Mouse (Mus musculus) neural tube, embryonic 13.5 days (tissue): ENCODE data around the gene Dlgap1. TPM values are rescaled to one million over a fixed set of nuclear protein-coding genes. Genes with fewer than 3 reads are reported as not detected.

ENCODE experiments used
- ATAC-seq: fragments of 200-750 bp; cut with Nextera tagmentation; 2 replicates; pipeline ENCODE4 v1.8.0; 2017; ENCODE audit warnings: low read depth, mild to moderate bottlenecking, moderate TSS enrichment, moderate library complexity
- H3K27ac ChIP-seq: fragments of 300-500 bp; sonication (generic); replicated peaks from 2 replicates; pipeline ENCODE4 v1.5.1; 2015; ENCODE audit warnings: moderate library complexity, mild to moderate bottlenecking, inconsistent platforms
- H3K27me3 ChIP-seq: fragments of 300-500 bp; sonication (generic); 2 replicates; pipeline ENCODE4 v1.6.1; 2015; ENCODE audit warnings: mild to moderate bottlenecking, inconsistent platforms
- H3K36me3 ChIP-seq: fragments of 300-500 bp; sonication (generic); 2 replicates; pipeline ENCODE4 v1.6.1; 2015; ENCODE audit warnings: mild to moderate bottlenecking, inconsistent platforms
- H3K4me1 ChIP-seq: fragments of 300-500 bp; sonication (generic); replicated peaks from 2 replicates; pipeline ENCODE4 v1.6.1; 2015; ENCODE audit warnings: inconsistent platforms
- H3K4me2 ChIP-seq: fragments of 300-500 bp; sonication (generic); 2 replicates; pipeline ENCODE4 v1.6.1; 2015; ENCODE audit warnings: inconsistent platforms, mild to moderate bottlenecking, moderate library complexity
- H3K4me3 ChIP-seq: fragments of 300-500 bp; sonication (generic); 2 replicates; pipeline ENCODE4 v1.5.1; 2015; ENCODE audit warnings: mild to moderate bottlenecking, inconsistent platforms
- H3K9ac ChIP-seq: fragments of 300-500 bp; sonication (generic); 2 replicates; pipeline ENCODE4 v1.6.1; 2015; ENCODE audit warnings: moderate library complexity, mild to moderate bottlenecking, inconsistent platforms
- H3K9me3 ChIP-seq: fragments of 300-500 bp; sonication (generic); 2 replicates; pipeline ENCODE4 v1.6.1; 2016; ENCODE audit warnings: inconsistent platforms
- WGBS: fragments of 180-500 bp; shearing (Covaris S2); methylation state at CpG from one replicate; pipeline ENCODE4 v1.1.7; 2015; 5-methylcytosine and 5-hydroxymethylcytosine counted together
- polyA plus RNA-seq: library from polyadenylated mRNA; unstranded; fragments of >200 nt; fragmentation: Nextera tagmentation; extraction: Ambion mirVana; gene quantifications from 2 replicates; pipeline ENCODE4 v1.2.1, GENCODE M21; 2015

Gene Dlgap1
- polyA plus RNA-seq, 1 experiment from 2014 or later, result 19.2 TPM

- Histone ChIP-seq H3K9me3 (no peaks in the 10 kb centered on the region), H3K9ac (peak overlapping the region; percentile 83), H3K27me3 (peaks cover 33% of the 10 kb centered on the region), H3K27ac (peak overlapping the region; percentile 91), H3K4me1 (peaks cover 66% of the 10 kb centered on the region), H3K4me2 (peak overlapping the region; percentile 98), H3K4me3 (peak overlapping the region; percentile 64), H3K36me3 (no peaks in the 10 kb centered on the region)
- WGBS, result under 1% methylated on average over 40 of the region's 40 CpGs
- ATAC-seq, result peak; percentile 21
Measured at GRCm38 (mm10) chr17:70850233-70850995, 881.5 kb downstream of the Dlgap1 start.

GRCm38 (mm10) chr17:70850996-70851991 lies 882.4 kb downstream of the Dlgap1 start:
- Histone ChIP-seq H3K4me2 (peak overlapping the region; percentile 98), H3K36me3 (no peaks in the 10 kb centered on the region), H3K9ac (peak overlapping the region; percentile 83), H3K27ac (peak overlapping the region; percentile 91), H3K27me3 (peaks cover 33% of the 10 kb centered on the region), H3K9me3 (no peaks in the 10 kb centered on the region), H3K4me1 (peaks cover 57% of the 10 kb centered on the region), H3K4me3 (peak overlapping the region; percentile 64)
- under 1% methylated on average over 54 of the region's 54 CpGs for WGBS
- ATAC-seq, result peak; percentile 61

GRCm38 (mm10) chr17:70852011-70852685 lies 883.3 kb downstream of the Dlgap1 start:
- H3K4me2 ChIP-seq, result peak overlapping the region; percentile 98
- no peak for ATAC-seq
- H3K27me3 ChIP-seq, result peaks cover 33% of the 10 kb centered on the region
- peak overlapping the region; percentile 64 for H3K4me3 ChIP-seq
- H3K9me3 ChIP-seq, result no peaks in the 10 kb centered on the region
- peak overlapping the region; percentile 83 for H3K9ac ChIP-seq
- no peaks in the 10 kb centered on the region for H3K36me3 ChIP-seq
- H3K27ac ChIP-seq, result peak overlapping the region; percentile 91
- peaks cover 55% of the 10 kb centered on the region for H3K4me1 ChIP-seq
- under 1% methylated on average over 29 of the region's 29 CpGs for WGBS

GRCm38 (mm10) chr17:70852686-70853386 lies 884.0 kb downstream of the Dlgap1 start:
- H3K36me3 ChIP-seq, result no peaks in the 10 kb centered on the region
- H3K4me2 ChIP-seq, result peak overlapping the region; percentile 98
- peaks cover 29% of the 10 kb centered on the region for H3K27me3 ChIP-seq
- WGBS, result under 1% methylated on average over 51 of the region's 51 CpGs
- H3K9me3 ChIP-seq, result no peaks in the 10 kb centered on the region
- H3K4me3 ChIP-seq, result peak overlapping the region; percentile 64
- peak; percentile 67 for ATAC-seq
- H3K27ac ChIP-seq, result peak overlapping the region; percentile 91
- H3K9ac ChIP-seq, result peak overlapping the region; percentile 83
- H3K4me1 ChIP-seq, result peaks cover 54% of the 10 kb centered on the region

GRCm38 (mm10) chr17:70853436-70853905 lies 884.6 kb downstream of the Dlgap1 start, which contains the start of gene Tgif1:
TSS of gene Tgif1 (minus strand) at chr17:70853546.
- peak within 1 kb of the TSS; percentile 91 for H3K27ac ChIP-seq
- peak within 1 kb of the TSS; percentile 83 for H3K9ac ChIP-seq
- no peaks in the 10 kb centered on the region for H3K9me3 ChIP-seq
- ATAC-seq, result peak; percentile 29
- peaks cover 23% of the 10 kb centered on the region for H3K27me3 ChIP-seq
- peaks cover 49% of the 10 kb centered on the region for H3K4me1 ChIP-seq
- under 1% methylated on average over 29 of the region's 29 CpGs for WGBS
- H3K36me3 ChIP-seq, result no peaks in the 10 kb centered on the region
- H3K4me2 ChIP-seq, result peak within 1 kb of the TSS; percentile 98
- H3K4me3 ChIP-seq, result peak within 1 kb of the TSS; percentile 64

GRCm38 (mm10) chr17:70854021-70854420 lies 885.1 kb downstream of the Dlgap1 start:
- Histone ChIP-seq H3K4me3 (peak overlapping the region; percentile 64), H3K27ac (peak overlapping the region; percentile 91; the same call in 1 of the 2 replicates), H3K27me3 (peaks cover 17% of the 10 kb centered on the region), H3K9me3 (no peaks in the 10 kb centered on the region), H3K9ac (peak overlapping the region; percentile 3; the same call in 1 of the 2 replicates), H3K4me1 (peaks cover 44% of the 10 kb centered on the region), H3K4me2 (peak overlapping the region; percentile 98), H3K36me3 (no peaks in the 10 kb centered on the region)
- ATAC-seq, result no peak
- WGBS, result 23% methylated on average over 6 of the region's 6 CpGs

- H3K9me3 ChIP-seq, result no peaks in the 10 kb centered on the region
- H3K27me3 ChIP-seq, result no peaks in the 10 kb centered on the region
- no peak overlapping the region for H3K9ac ChIP-seq
- no peak overlapping the region for H3K4me2 ChIP-seq
- no peak for ATAC-seq
- H3K36me3 ChIP-seq, result no peaks in the 10 kb centered on the region
- H3K27ac ChIP-seq, result no peak overlapping the region
- H3K4me1 ChIP-seq, result peaks cover 16% of the 10 kb centered on the region; the same call in 1 of the 2 replicates
- WGBS, result 28% methylated on average over 12 of the region's 12 CpGs
- no peak overlapping the region for H3K4me3 ChIP-seq
Measured at GRCm38 (mm10) chr17:70856871-70857415, 888.1 kb downstream of the Dlgap1 start.

GRCm38 (mm10) chr17:70858814-70859213 lies 889.9 kb downstream of the Dlgap1 start:
- Histone ChIP-seq H3K9ac (no peak overlapping the region), H3K36me3 (peaks cover 3% of the 10 kb centered on the region; the same call in 1 of the 2 replicates), H3K4me3 (no peak overlapping the region), H3K4me1 (peaks cover 9% of the 10 kb centered on the region; the same call in 1 of the 2 replicates), H3K9me3 (0 out of 2 replicates have a peak, but pooled peaks cover 4% of the 10 kb centered on the region), H3K27ac (no peak overlapping the region), H3K4me2 (no peak overlapping the region), H3K27me3 (no peaks in the 10 kb centered on the region)
- no peak for ATAC-seq
- WGBS, result 85% methylated on average over 4 of the region's 4 CpGs

GRCm38 (mm10) chr17:70864117-70864516 lies 895.2 kb downstream of the Dlgap1 start:
- Histone ChIP-seq H3K27ac (no peak overlapping the region), H3K4me2 (no peak overlapping the region)

GRCm38 (mm10) chr17:70864645-70865044 lies 895.8 kb downstream of the Dlgap1 start:
- Histone ChIP-seq H3K9ac (no peak overlapping the region), H3K4me3 (no peak overlapping the region), H3K9me3 (0 out of 2 replicates have a peak, but pooled peaks cover 4% of the 10 kb centered on the region), H3K27me3 (no peaks in the 10 kb centered on the region), H3K27ac (no peak overlapping the region), H3K4me1 (no peaks in the 10 kb centered on the region), H3K4me2 (no peak overlapping the region), H3K36me3 (peaks cover 3% of the 10 kb centered on the region; the same call in 1 of the 2 replicates)
- 81% methylated on average over 3 of the region's 3 CpGs for WGBS
- ATAC-seq, result no peak

More at GRCm38 (mm10) chr17:70864117-70864516, 895.2 kb downstream of the Dlgap1 start:
- no peak for ATAC-seq
- Histone ChIP-seq H3K9me3 (0 out of 2 replicates have a peak, but pooled peaks cover 4% of the 10 kb centered on the region), H3K27me3 (no peaks in the 10 kb centered on the region), H3K9ac (no peak overlapping the region), H3K36me3 (peaks cover 3% of the 10 kb centered on the region; the same call in 1 of the 2 replicates), H3K4me1 (no peaks in the 10 kb centered on the region), H3K4me3 (no peak overlapping the region)
- WGBS, result 94% methylated on average over 8 of the region's 8 CpGs
